Mouse (Mus musculus): ENCODE measurements around the gene Alms1. TPM values are rescaled to one million over a fixed set of nuclear protein-coding genes. Genes with fewer than 3 reads are reported as not detected.
"Not testable (repeated sequence)": the region's sequence is repeated elsewhere in the genome, so short reads cannot be mapped to it uniquely, and the experiment has no call there.

The Alms1 gene
- total RNA-seq, 1 experiment from 2014 or later = 17.8 TPM

GRCm38 (mm10) chr6:85653244-85653643 is 65.9 kb downstream of the Alms1 start:
- ATAC-seq (replicated peaks in 1 of 2; ENCODE audit: insufficient read depth in 1 of 2, low FRiP score in 2 of 2, low TSS enrichment in 1 of 2, low read depth in 1 of 2, poor library complexity in 2 of 2, severe bottlenecking in 2 of 2) = no peak

GRCm38 (mm10) chr6:85701943-85702342 is 114.6 kb downstream of the Alms1 start:
- ATAC-seq (replicated peaks in 1 of 2; ENCODE audit: insufficient read depth in 1 of 2, low FRiP score in 2 of 2, low TSS enrichment in 1 of 2, low read depth in 1 of 2, poor library complexity in 2 of 2, severe bottlenecking in 2 of 2) = not testable (repeated sequence)

GRCm38 (mm10) chr6:85709206-85709605 is 121.9 kb downstream of the Alms1 start:
- ATAC-seq (replicated peaks in 1 of 2; ENCODE audit: insufficient read depth in 1 of 2, low FRiP score in 2 of 2, low TSS enrichment in 1 of 2, low read depth in 1 of 2, poor library complexity in 2 of 2, severe bottlenecking in 2 of 2) = not testable (repeated sequence)

GRCm38 (mm10) chr6:85709607-85710006 is 122.3 kb downstream of the Alms1 start:
- ATAC-seq (replicated peaks in 1 of 2; ENCODE audit: insufficient read depth in 1 of 2, low FRiP score in 2 of 2, low TSS enrichment in 1 of 2, low read depth in 1 of 2, poor library complexity in 2 of 2, severe bottlenecking in 2 of 2) = not testable (repeated sequence)

- ATAC-seq (replicated peaks in 1 of 2; ENCODE audit: insufficient read depth in 1 of 2, low FRiP score in 2 of 2, low TSS enrichment in 1 of 2, low read depth in 1 of 2, poor library complexity in 2 of 2, severe bottlenecking in 2 of 2) = not testable (repeated sequence)
Measured at GRCm38 (mm10) chr6:85713105-85713504, 125.8 kb downstream of the Alms1 start, which contains the start of gene Nat8f7. Gene Nat8f7, minus strand, starts transcription at chr6:85713205.

Other genes starting within 250 kb of the Alms1 start
- 8.2 and 12.1 TPM in 2 replicates for gene Rab11fip5, start 212.9 kb upstream of the Alms1 start, total RNA-seq (2017)
- gene Noto, start 163.6 kb upstream of the Alms1 start, total RNA-seq (2017) = not detected in 2 replicates
- gene Smyd5, start 155.5 kb upstream of the Alms1 start, total RNA-seq (2017) = 48.8 and 58.0 TPM in 2 replicates
- 232 and 274 TPM in 2 replicates for gene Cct7, start 136.0 kb upstream of the Alms1 start, total RNA-seq (2017)
- gene Pradc1, start 135.6 kb upstream of the Alms1 start, total RNA-seq (2017) = 9.3 and 10.7 TPM in 2 replicates
- not detected in 2 replicates for gene Fbxo41, start 84.5 kb upstream of the Alms1 start, total RNA-seq (2017)
- gene Egr4, start 73.9 kb upstream of the Alms1 start, total RNA-seq (2017) = 0.10 TPM in 1 of 2 replicates, not detected in the other
- not detected in 2 replicates for gene Nat8f7, start 125.7 kb downstream of the Alms1 start, total RNA-seq (2017)
- gene Nat8f3, start 178.2 kb downstream of the Alms1 start, total RNA-seq (2017) = not detected in 2 replicates
- not detected in 2 replicates for gene Nat8f6, start 233.4 kb downstream of the Alms1 start, total RNA-seq (2017)
- gene Nat8f5, start 233.4 kb downstream of the Alms1 start, total RNA-seq (2017) = not detected in 2 replicates
- not detected in 2 replicates for gene Nat8, start 244.6 kb downstream of the Alms1 start, total RNA-seq (2017)

All from hematopoietic stem cell, adult 5-6 weeks (primary cell).